Mouse (Mus musculus): ENCODE data around the gene Snd1.

GRCm38 (mm10) chr6:28460534-28460933 lies 14.4 kb upstream of the Snd1 start:
- peak; percentile 86 for TF ChIP-seq CTCF (IDR thresholded peaks at IDR 0.05; ENCODE audit: low read depth)
- TF ChIP-seq EP300 (IDR thresholded peaks at IDR 0.05; ENCODE audit: low read depth) = 0 out of 2 replicates have a peak, but pooled peaks have one; percentile 10

All from liver, postnatal 0 days (tissue).